Mouse (Mus musculus): ENCODE data around the gene Chchd3. TPM values are rescaled to one million over a fixed set of nuclear protein-coding genes. Genes with fewer than 3 reads are reported as not detected.

Gene Chchd3
- 95.1 and 98.7 TPM in 2 replicates for polyA plus RNA-seq (2012; rRNA removed)

DNA sequence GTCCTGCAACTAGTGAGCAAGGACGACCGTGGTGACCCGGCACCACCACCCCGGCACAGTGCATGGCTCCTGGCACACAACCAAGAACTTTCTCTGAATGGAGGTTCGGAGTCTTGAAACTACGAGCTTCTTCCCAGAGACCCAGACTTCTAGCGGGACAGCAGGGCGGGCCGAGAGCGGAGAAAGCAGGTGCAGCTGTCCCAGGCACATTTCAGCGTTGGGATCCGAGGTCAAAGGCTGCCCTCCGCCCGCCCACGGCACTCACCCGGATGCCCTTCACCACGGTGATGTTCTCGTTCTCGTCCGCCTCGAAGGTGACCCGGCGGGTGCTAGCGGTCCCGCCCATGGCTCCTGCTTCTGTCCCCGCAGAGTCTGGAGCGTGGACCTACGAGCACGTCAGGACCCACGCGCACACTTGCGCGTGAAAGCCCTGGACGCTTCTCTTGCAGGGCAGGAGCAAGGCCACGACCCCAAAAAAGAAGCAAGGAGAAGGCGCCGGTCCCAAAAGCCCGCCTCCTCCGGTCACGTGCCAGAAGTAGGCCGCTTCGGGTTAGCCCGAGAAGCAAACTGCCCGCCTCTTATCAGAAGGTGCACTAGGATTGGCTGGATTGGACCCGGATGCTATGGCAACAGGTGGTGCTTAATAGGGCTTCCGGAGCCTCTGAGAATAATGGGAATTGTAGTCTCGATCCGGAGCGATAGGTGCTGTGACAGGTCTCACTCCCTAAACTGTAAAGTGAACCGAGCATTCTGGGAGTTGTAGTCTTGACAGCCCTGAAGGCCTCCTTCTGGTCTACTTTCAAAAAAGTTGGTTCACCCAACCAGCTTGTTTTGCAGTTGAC, at the start of gene Chchd3:
TSS of gene Chchd3 (minus strand) at position 526 of the 842 bp plus-strand sequence.
- Histone ChIP-seq H3K27ac (ENCODE audit: insufficient read depth, low read depth, low read length) (peak within 1 kb of the TSS; percentile 86), H3K27me3 (replicated peaks; ENCODE audit: control insufficient read depth, insufficient read depth, low read length) (no peaks in the 10 kb centered on the region), H3K36me3 (ENCODE audit: control insufficient read depth, insufficient read depth, low read length) (no peaks in the 10 kb centered on the region), H3K4me3 (ENCODE audit: insufficient read depth, low read depth, low read length) (peak within 1 kb of the TSS; percentile 78), H3K4me1 (ENCODE audit: control insufficient read depth, insufficient read depth, low read length) (peaks cover 10% of the 10 kb centered on the region; the same call in 1 of the 2 replicates)
- DNase-seq: peak; percentile 99
- TF ChIP-seq CTCF (conservative IDR thresholded peaks at IDR 0.05; ENCODE audit: insufficient read depth, insufficient read length, low read depth, low read length): no peak
- TF ChIP-seq POLR2A (IDR thresholded peaks at IDR 0.05; ENCODE audit: low read depth, low read length): peak; percentile 27
- WGBS: under 1% methylated on average over 50 of the region's 50 CpGs

DNA sequence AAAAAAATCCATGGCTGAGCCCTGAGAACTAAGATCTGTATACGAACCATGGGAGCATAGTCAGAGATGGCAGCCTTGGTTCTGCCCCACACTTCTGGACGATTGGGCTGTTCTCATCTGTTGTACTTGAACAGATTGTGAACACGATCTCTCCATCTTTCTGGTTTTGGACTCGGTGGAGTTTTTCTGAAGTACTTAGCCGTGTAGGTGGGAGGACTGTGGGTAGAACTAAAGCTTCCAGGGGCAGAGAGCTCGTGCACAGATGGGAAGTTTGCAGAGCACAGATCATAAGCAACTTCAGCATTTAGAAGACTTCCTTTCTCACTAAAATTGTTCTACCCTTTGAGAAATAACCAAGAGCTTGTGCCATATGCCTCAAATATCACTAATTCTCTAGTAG, 44.6 kb upstream of the Chchd3 start:
- no peaks in the 10 kb centered on the region; the same call in 1 of the 2 replicates for H3K27me3 ChIP-seq (replicated peaks; ENCODE audit: control insufficient read depth, insufficient read depth, low read length)
- H3K36me3 ChIP-seq (ENCODE audit: control insufficient read depth, insufficient read depth, low read length): no peaks in the 10 kb centered on the region
- DNase-seq: no peak
- WGBS: 82% methylated on average over 6 of the region's 6 CpGs
- TF ChIP-seq POLR2A (IDR thresholded peaks at IDR 0.05; ENCODE audit: low read depth, low read length) (no peak), CTCF (conservative IDR thresholded peaks at IDR 0.05; ENCODE audit: insufficient read depth, insufficient read length, low read depth, low read length) (no peak)
- H3K27ac ChIP-seq (ENCODE audit: insufficient read depth, low read depth, low read length): no peak overlapping the region
- H3K4me3 ChIP-seq (ENCODE audit: insufficient read depth, low read depth, low read length): no peak overlapping the region
- no peaks in the 10 kb centered on the region for H3K4me1 ChIP-seq (ENCODE audit: control insufficient read depth, insufficient read depth, low read length)

DNA sequence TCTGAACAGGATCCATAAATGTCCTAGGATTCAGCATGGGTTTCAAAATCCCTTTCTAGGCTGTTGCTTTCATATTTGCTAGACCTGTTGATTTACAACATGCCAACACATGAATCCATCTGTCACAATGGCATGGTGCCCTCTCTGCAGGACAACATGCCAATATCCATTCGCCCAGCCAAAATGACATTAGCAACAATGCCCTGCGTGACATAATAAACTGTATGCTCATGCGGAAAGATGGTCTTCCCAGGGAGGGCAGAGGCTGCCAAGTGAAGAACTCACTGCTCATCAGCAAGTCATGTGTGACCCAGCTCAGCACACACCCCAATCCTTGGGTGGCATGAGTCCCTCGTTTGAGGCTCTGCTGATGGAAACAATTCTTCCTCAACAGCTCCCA, 38.8 kb upstream of the Chchd3 start:
- Histone ChIP-seq H3K27ac (ENCODE audit: insufficient read depth, low read depth, low read length) (no peak overlapping the region), H3K4me1 (ENCODE audit: control insufficient read depth, insufficient read depth, low read length) (no peaks in the 10 kb centered on the region), H3K36me3 (ENCODE audit: control insufficient read depth, insufficient read depth, low read length) (no peaks in the 10 kb centered on the region), H3K27me3 (replicated peaks; ENCODE audit: control insufficient read depth, insufficient read depth, low read length) (no peaks in the 10 kb centered on the region), H3K4me3 (ENCODE audit: insufficient read depth, low read depth, low read length) (no peak overlapping the region)
- no peak for TF ChIP-seq CTCF (conservative IDR thresholded peaks at IDR 0.05; ENCODE audit: insufficient read depth, insufficient read length, low read depth, low read length)
- no peak for TF ChIP-seq POLR2A (IDR thresholded peaks at IDR 0.05; ENCODE audit: low read depth, low read length)
- WGBS: 73% methylated on average over 4 of the region's 4 CpGs
- no peak for DNase-seq

DNA sequence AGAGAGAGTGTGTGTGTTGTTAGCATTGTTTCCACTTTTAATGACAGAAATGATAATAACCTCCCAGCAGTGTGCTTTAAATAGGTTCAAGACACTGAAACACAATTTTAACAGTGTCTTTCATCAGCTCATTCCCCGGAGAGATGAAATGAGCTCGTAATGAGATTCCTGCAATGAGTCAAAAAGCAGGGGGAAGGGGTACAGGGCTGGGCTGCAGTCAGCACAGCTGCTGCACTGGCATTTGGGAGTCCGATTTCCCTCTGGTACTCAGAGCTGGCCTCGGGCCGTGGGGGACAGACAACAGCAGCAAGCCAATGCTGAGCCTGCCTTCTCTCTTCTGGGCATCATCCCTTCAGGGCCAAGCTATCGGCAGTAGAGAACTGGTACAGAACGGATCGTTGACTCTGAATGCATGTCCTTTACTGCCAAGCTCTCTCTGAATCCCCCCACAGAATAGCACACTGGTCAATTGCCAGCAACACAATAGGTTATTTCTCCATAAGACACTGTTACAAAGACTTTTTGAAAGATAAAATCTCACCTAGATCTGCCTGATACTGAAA, 34.7 kb upstream of the Chchd3 start:
- 53% methylated on average over 8 of the region's 8 CpGs for WGBS
- Histone ChIP-seq H3K36me3 (ENCODE audit: control insufficient read depth, insufficient read depth, low read length) (no peaks in the 10 kb centered on the region), H3K4me1 (ENCODE audit: control insufficient read depth, insufficient read depth, low read length) (no peaks in the 10 kb centered on the region), H3K27me3 (replicated peaks; ENCODE audit: control insufficient read depth, insufficient read depth, low read length) (no peaks in the 10 kb centered on the region), H3K27ac (ENCODE audit: insufficient read depth, low read depth, low read length) (no peak overlapping the region), H3K4me3 (ENCODE audit: insufficient read depth, low read depth, low read length) (no peak overlapping the region)
- no peak for DNase-seq
- TF ChIP-seq POLR2A (IDR thresholded peaks at IDR 0.05; ENCODE audit: low read depth, low read length) (no peak), CTCF (conservative IDR thresholded peaks at IDR 0.05; ENCODE audit: insufficient read depth, insufficient read length, low read depth, low read length) (no peak)

GRCm38 (mm10) chr6:33080186-33080585, 20.1 kb upstream of the Chchd3 start:
- DNase-seq: no peak
- Histone ChIP-seq H3K36me3 (ENCODE audit: control insufficient read depth, insufficient read depth, low read length) (no peaks in the 10 kb centered on the region), H3K4me3 (ENCODE audit: insufficient read depth, low read depth, low read length) (no peak overlapping the region), H3K27me3 (replicated peaks; ENCODE audit: control insufficient read depth, insufficient read depth, low read length) (no peaks in the 10 kb centered on the region; the same call in 1 of the 2 replicates), H3K4me1 (ENCODE audit: control insufficient read depth, insufficient read depth, low read length) (no peaks in the 10 kb centered on the region), H3K27ac (ENCODE audit: insufficient read depth, low read depth, low read length) (no peak overlapping the region)
- WGBS: 85% methylated on average over 1 of the region's 1 CpGs
- no peak for TF ChIP-seq POLR2A (IDR thresholded peaks at IDR 0.05; ENCODE audit: low read depth, low read length)
- no peak for TF ChIP-seq CTCF (conservative IDR thresholded peaks at IDR 0.05; ENCODE audit: insufficient read depth, insufficient read length, low read depth, low read length)

- WGBS: 15% methylated on average over 19 of the region's 19 CpGs
- DNase-seq: peak; percentile 3
- Histone ChIP-seq H3K4me3 (ENCODE audit: insufficient read depth, low read depth, low read length) (no peak overlapping the region), H3K27ac (ENCODE audit: insufficient read depth, low read depth, low read length) (no peak overlapping the region), H3K4me1 (ENCODE audit: control insufficient read depth, insufficient read depth, low read length) (no peaks in the 10 kb centered on the region), H3K27me3 (replicated peaks; ENCODE audit: control insufficient read depth, insufficient read depth, low read length) (no peaks in the 10 kb centered on the region), H3K36me3 (ENCODE audit: control insufficient read depth, insufficient read depth, low read length) (no peaks in the 10 kb centered on the region)
- TF ChIP-seq POLR2A (IDR thresholded peaks at IDR 0.05; ENCODE audit: low read depth, low read length): no peak
- TF ChIP-seq CTCF (conservative IDR thresholded peaks at IDR 0.05; ENCODE audit: insufficient read depth, insufficient read length, low read depth, low read length): no peak
These were observed 18.3 kb upstream of the Chchd3 start for GRCm38 (mm10) chr6:33078260-33078936.

GRCm38 (mm10) chr6:33066462-33066861, 6.4 kb upstream of the Chchd3 start:
- Histone ChIP-seq H3K27ac (ENCODE audit: insufficient read depth, low read depth, low read length) (no peak overlapping the region), H3K4me3 (ENCODE audit: insufficient read depth, low read depth, low read length) (no peak overlapping the region), H3K27me3 (replicated peaks; ENCODE audit: control insufficient read depth, insufficient read depth, low read length) (no peaks in the 10 kb centered on the region), H3K36me3 (ENCODE audit: control insufficient read depth, insufficient read depth, low read length) (no peaks in the 10 kb centered on the region), H3K4me1 (ENCODE audit: control insufficient read depth, insufficient read depth, low read length) (no peaks in the 10 kb centered on the region)
- TF ChIP-seq CTCF (conservative IDR thresholded peaks at IDR 0.05; ENCODE audit: insufficient read depth, insufficient read length, low read depth, low read length) (no peak), POLR2A (IDR thresholded peaks at IDR 0.05; ENCODE audit: low read depth, low read length) (no peak)
- DNase-seq: no peak
- 78% methylated on average over 4 of the region's 4 CpGs for WGBS

Measured in kidney, adult 2 months (tissue).